Mouse (Mus musculus) forebrain, embryonic 12.5 days (tissue): ENCODE data around the gene Iqsec2. TPM values are rescaled to one million over a fixed set of nuclear protein-coding genes. Genes with fewer than 3 reads are reported as not detected.

Experiments
- ATAC-seq: fragments of 200-750 bp; cut with Nextera tagmentation; 2 replicates; pipeline ENCODE4 v1.8.0; 2017; ENCODE audit warnings: moderate TSS enrichment; ENCODE audit not compliant: low FRiP score
- H3K27ac ChIP-seq: fragments of 300-500 bp; sonication (generic); 2 replicates; pipeline ENCODE4 v1.5.1; 2016; ENCODE audit warnings: mild to moderate bottlenecking
- H3K27me3 ChIP-seq: fragments of 300-500 bp; sonication (generic); 2 replicates; pipeline ENCODE4 v1.6.1; 2016; ENCODE audit warnings: mild to moderate bottlenecking
- H3K36me3 ChIP-seq: fragments of 300-500 bp; sonication (generic); replicated peaks from 2 replicates; pipeline ENCODE4 v1.6.1; 2016; ENCODE audit warnings: mild to moderate bottlenecking
- H3K4me1 ChIP-seq: fragments of 300-500 bp; sonication (generic); 2 replicates; pipeline ENCODE4 v1.6.1; 2016
- H3K4me2 ChIP-seq: fragments of 300-500 bp; sonication (generic); 2 replicates; pipeline ENCODE4 v1.6.1; 2016; ENCODE audit warnings: mild to moderate bottlenecking, moderate library complexity
- H3K4me3 ChIP-seq: fragments of 300-500 bp; sonication (generic); replicated peaks from 2 replicates; pipeline ENCODE4 v1.5.1; 2016; ENCODE audit warnings: mild to moderate bottlenecking
- H3K9ac ChIP-seq: fragments of 300-500 bp; sonication (generic); 2 replicates; pipeline ENCODE4 v1.6.1; 2016; ENCODE audit warnings: mild to moderate bottlenecking
- H3K9me3 ChIP-seq: fragments of 300-500 bp; sonication (generic); 2 replicates; pipeline ENCODE4 v1.6.1; 2016
- WGBS: fragments of 180-500 bp; shearing (Covaris S2); methylation state at CpG from one replicate; pipeline ENCODE4 v1.1.7; 2016; 5-methylcytosine and 5-hydroxymethylcytosine counted together
- polyA plus RNA-seq: library from polyadenylated mRNA; unstranded; fragments of >200 nt; fragmentation: Nextera tagmentation; extraction: Ambion mirVana; gene quantifications from 2 replicates; pipeline ENCODE4 v1.2.1, GENCODE M21; 2016

Iqsec2 gene
- polyA plus RNA-seq, 1 experiment from 2014 or later: 3.0 TPM

DNA sequence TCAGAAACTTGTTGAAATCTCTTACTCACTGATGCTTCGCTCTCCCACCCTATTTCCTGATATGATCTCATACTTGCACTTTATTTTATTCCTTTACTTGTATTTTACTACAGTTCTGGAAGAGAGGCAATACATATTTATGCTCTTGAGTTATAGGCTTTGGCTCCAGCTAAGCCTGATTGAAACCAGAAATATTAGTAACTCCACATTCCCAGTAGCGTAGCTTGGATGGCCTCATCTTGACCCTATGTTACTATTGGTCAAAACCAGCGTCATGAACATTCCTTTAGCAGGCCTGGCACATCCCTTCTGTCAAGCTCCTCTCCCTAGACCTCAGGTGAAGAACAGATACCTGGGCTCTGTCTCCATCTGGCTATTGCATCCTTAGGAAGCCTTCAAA lies 14.2 kb downstream of the Iqsec2 start:
- Histone ChIP-seq H3K4me2 (no peak overlapping the region), H3K36me3 (no peaks in the 10 kb centered on the region), H3K27ac (no peak overlapping the region), H3K9me3 (no peaks in the 10 kb centered on the region), H3K4me1 (no peaks in the 10 kb centered on the region), H3K4me3 (no peak overlapping the region), H3K9ac (no peak overlapping the region), H3K27me3 (peaks cover 37% of the 10 kb centered on the region)
- no peak for ATAC-seq
- WGBS: 89% methylated on average over 3 of the region's 3 CpGs

DNA sequence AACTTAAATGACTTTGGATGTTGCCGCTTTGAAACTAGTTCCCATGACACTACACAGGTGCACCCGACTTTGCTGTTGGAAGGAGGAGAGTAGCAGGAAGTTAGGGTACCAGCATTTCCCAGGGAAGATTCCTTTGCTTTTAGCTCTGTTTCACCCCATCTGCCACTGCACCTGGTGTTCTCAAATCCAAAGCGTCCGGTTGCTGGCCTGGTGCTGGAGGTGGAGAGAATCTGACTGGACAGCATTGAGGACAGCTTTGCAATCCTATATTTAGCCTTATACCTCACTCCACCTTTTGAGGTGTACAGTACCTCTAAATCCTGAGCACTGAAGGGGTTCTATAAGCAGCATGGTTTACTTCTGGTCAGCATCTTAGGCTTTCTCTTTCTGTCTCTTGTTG lies 17.3 kb downstream of the Iqsec2 start:
- no peaks in the 10 kb centered on the region for H3K36me3 ChIP-seq
- no peaks in the 10 kb centered on the region for H3K9me3 ChIP-seq
- H3K9ac ChIP-seq: no peak overlapping the region
- WGBS: 89% methylated on average over 4 of the region's 4 CpGs
- no peak overlapping the region for H3K27ac ChIP-seq
- H3K4me1 ChIP-seq: no peaks in the 10 kb centered on the region
- no peak overlapping the region for H3K4me2 ChIP-seq
- H3K27me3 ChIP-seq: peaks cover 59% of the 10 kb centered on the region
- no peak overlapping the region for H3K4me3 ChIP-seq
- ATAC-seq: no peak

DNA sequence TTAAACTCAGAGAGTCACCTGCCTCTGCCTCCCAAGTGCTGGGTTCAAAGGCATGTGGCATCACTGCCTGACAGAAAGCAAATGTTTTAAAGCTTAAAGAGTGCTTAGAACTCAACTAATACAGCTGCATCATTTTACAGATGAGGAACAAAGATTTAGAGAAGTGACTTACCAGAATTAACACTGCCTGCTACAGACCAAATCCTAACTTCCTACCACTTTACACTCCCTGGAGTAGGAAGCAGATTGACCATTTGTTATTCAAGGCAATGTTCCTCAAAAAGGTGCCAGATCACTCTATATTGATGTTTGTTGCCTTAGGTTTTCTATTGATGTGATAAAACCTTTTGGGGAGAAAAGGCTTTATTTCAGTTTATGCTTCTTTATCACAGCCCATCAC lies 20.0 kb downstream of the Iqsec2 start:
- Histone ChIP-seq H3K36me3 (no peaks in the 10 kb centered on the region), H3K9ac (no peak overlapping the region), H3K27ac (no peak overlapping the region), H3K9me3 (no peaks in the 10 kb centered on the region), H3K27me3 (peaks cover 77% of the 10 kb centered on the region), H3K4me1 (no peaks in the 10 kb centered on the region), H3K4me2 (no peak overlapping the region), H3K4me3 (no peak overlapping the region)
- ATAC-seq: no peak

DNA sequence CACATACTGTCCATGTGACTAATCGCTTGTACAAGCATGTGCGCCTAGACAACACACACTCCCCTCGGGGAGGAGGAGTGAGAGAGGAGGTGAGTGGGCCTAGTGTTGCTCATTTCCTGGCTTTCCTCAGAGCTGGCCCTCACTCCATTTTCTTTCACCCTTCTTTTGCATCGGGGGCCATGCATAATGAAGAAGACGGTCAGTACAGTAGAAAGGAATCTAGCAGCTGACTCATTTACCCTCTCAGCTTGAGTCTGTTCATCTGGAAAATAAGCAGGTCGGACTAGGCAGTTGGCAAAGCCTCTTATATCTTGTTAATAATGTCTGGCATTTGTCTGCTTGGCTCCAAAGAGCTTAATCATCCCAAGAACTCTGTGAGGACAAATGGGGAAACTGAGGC lies 22.1 kb downstream of the Iqsec2 start:
- peaks cover 89% of the 10 kb centered on the region for H3K27me3 ChIP-seq
- H3K9me3 ChIP-seq: no peaks in the 10 kb centered on the region
- H3K9ac ChIP-seq: no peak overlapping the region
- WGBS: 82% methylated on average over 6 of the region's 6 CpGs
- ATAC-seq: no peak
- no peak overlapping the region for H3K4me2 ChIP-seq
- H3K4me3 ChIP-seq: no peak overlapping the region
- H3K36me3 ChIP-seq: no peaks in the 10 kb centered on the region
- H3K4me1 ChIP-seq: peaks cover 8% of the 10 kb centered on the region
- no peak overlapping the region for H3K27ac ChIP-seq

DNA sequence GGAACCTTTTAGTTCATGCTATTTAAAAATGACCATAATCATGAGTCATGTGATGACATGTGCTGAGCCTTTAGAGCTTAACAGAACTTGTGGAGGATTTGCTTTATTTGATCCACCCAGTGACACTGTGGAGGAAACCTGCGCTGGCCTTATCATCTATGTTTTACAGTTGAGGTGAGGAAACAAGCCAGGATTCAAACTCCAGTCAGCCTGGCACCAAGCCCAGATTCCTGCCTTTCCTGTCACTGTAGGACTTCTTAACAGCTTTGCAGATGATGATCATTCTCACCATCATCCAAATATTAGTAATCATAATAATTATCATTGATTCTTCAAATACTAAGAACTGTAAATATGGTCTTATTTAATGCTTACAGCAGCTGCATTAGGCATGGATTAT lies 24.5 kb downstream of the Iqsec2 start:
- whole genome bisulfite sequencing: 84% methylated on average over 1 of the region's 1 CpGs
- Histone ChIP-seq H3K9ac (no peak overlapping the region), H3K9me3 (no peaks in the 10 kb centered on the region), H3K27me3 (peaks cover 93% of the 10 kb centered on the region), H3K4me2 (no peak overlapping the region), H3K27ac (no peak overlapping the region), H3K4me1 (peaks cover 18% of the 10 kb centered on the region), H3K4me3 (no peak overlapping the region), H3K36me3 (no peaks in the 10 kb centered on the region)
- ATAC-seq: no peak

DNA sequence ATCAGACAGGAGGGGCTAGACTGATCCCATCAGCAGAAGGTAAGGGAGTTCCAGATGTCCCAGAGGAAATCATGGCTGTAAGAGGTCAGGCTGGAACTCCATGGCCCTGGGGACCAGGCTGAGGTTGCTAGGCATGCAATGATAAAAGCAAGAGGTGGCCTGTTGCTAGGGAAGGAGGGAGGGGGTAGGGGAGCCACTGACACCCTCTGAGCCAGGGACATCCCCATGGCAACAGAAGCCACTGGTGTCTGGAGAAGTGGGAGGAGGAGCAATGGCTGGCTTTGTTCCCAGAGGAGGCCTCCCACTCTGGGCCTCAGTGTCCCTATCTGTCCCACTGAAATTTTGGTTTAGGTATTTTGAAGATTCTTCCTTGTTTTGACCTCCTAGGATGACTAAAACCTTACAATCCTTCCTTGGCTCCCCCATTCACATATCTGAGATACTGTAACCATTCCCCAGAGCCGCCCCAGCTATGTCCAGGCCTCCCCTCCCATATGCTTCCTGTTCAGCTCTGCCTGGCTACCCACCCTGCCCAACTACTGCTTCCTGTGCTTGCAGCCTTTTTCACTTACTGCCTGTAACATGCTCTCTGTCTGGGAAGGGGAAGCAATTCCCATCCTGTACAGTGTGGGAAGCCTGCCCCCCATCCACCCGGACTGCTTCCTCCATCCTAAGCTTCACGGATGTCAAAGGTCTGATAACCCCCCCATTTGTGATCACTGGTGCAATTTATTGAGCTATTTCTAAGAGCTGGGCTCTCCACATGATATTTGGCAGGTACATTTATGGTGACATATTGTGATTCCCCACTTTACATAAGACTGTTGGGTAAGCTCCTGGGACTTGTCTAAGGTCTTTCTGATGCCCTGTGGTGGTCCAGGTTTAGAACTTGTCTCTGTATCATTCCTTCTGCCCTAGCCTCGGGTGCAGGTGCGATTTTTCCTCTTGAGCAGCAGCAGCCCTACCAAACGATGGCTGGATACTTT lies 27.3 kb downstream of the Iqsec2 start:
- peaks cover 18% of the 10 kb centered on the region for H3K4me1 ChIP-seq
- peak overlapping the region; percentile 61; the same call in 1 of the 2 replicates for H3K27ac ChIP-seq
- no peak overlapping the region for H3K4me2 ChIP-seq
- peaks cover 85% of the 10 kb centered on the region for H3K27me3 ChIP-seq
- WGBS: 73% methylated on average over 6 of the region's 6 CpGs
- ATAC-seq: peak; percentile 84
- no peaks in the 10 kb centered on the region for H3K36me3 ChIP-seq
- H3K9ac ChIP-seq: no peak overlapping the region
- H3K4me3 ChIP-seq: no peak overlapping the region
- no peaks in the 10 kb centered on the region for H3K9me3 ChIP-seq

DNA sequence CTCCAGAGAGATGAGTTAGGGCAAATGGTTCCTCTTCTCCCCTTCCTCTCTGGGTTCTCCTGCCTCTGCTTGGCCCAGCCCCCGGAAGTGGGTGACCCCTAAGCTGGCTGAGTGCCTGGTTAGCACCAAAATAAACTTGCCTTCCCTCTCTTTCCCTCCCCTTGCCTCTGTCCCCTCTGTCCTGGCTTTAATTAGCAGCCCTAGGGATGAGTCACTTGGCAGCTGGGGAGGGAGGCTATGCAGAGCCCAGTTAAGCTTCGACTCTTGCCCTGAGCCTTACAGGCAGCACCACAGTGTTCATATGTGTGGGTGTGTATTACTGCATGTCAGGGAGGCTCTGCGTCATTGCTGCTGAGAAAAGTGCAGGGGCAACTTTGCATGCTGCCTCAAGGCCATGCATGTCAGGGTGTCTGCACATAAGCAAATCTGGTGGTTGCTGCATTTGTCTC lies 28.4 kb downstream of the Iqsec2 start:
- ATAC-seq: no peak
- Histone ChIP-seq H3K9ac (no peak overlapping the region), H3K27me3 (peaks cover 85% of the 10 kb centered on the region), H3K36me3 (no peaks in the 10 kb centered on the region), H3K4me2 (no peak overlapping the region), H3K4me3 (no peak overlapping the region), H3K4me1 (peaks cover 18% of the 10 kb centered on the region), H3K27ac (no peak overlapping the region), H3K9me3 (no peaks in the 10 kb centered on the region)
- 44% methylated on average over 3 of the region's 3 CpGs for WGBS

DNA sequence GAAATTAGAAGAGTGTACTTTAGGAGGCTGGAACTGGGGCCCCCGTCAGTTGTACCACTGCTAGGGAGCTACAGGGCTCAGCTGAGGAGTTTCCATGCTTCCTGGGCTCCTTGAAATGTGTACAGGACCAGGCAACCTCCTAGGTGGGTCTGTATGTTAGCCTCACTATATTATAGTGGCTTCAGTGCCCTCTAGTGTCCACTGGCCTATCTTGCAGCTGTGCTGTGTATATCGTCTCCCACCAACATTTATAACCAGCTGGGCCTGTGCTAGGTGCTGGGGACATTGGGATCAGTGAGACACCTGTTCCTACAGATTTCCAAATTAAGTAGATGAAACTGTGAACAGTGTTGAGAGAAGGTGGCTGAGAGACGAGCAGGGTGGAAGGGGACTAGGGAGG lies 31.2 kb downstream of the Iqsec2 start:
- ATAC-seq: peak; percentile 64; the same call in 1 of the 2 replicates
- Histone ChIP-seq H3K4me2 (no peak overlapping the region), H3K9me3 (no peaks in the 10 kb centered on the region), H3K4me3 (no peak overlapping the region), H3K9ac (no peak overlapping the region), H3K36me3 (no peaks in the 10 kb centered on the region), H3K27ac (no peak overlapping the region), H3K4me1 (peaks cover 18% of the 10 kb centered on the region), H3K27me3 (peaks cover 82% of the 10 kb centered on the region)
- WGBS: 28% methylated on average over 3 of the region's 3 CpGs

DNA sequence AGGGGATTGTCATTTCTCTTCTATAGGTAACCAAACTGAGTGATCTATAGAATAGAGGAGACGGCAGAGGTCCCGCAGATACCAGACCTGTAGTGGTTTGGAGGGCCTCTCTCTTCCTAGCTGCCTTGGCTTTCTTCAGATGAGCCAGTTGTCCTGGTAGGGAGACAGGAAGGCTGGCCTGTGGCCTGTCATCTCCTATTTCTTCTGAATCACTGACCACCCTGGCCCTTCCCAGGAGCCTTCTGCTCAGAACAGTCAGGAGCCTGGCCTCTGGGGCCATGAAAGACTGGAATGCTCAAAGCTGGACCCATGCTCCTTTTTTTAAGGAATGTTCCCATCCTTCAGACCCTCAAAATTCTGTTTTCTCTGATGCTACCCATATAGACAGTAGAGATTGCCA lies 33.8 kb downstream of the Iqsec2 start:
- Histone ChIP-seq H3K27ac (no peak overlapping the region), H3K4me3 (no peak overlapping the region), H3K4me2 (no peak overlapping the region), H3K36me3 (no peaks in the 10 kb centered on the region), H3K4me1 (no peaks in the 10 kb centered on the region), H3K9me3 (no peaks in the 10 kb centered on the region), H3K27me3 (peaks cover 75% of the 10 kb centered on the region), H3K9ac (no peak overlapping the region)
- 95% methylated on average over 2 of the region's 2 CpGs for WGBS
- ATAC-seq: no peak

DNA sequence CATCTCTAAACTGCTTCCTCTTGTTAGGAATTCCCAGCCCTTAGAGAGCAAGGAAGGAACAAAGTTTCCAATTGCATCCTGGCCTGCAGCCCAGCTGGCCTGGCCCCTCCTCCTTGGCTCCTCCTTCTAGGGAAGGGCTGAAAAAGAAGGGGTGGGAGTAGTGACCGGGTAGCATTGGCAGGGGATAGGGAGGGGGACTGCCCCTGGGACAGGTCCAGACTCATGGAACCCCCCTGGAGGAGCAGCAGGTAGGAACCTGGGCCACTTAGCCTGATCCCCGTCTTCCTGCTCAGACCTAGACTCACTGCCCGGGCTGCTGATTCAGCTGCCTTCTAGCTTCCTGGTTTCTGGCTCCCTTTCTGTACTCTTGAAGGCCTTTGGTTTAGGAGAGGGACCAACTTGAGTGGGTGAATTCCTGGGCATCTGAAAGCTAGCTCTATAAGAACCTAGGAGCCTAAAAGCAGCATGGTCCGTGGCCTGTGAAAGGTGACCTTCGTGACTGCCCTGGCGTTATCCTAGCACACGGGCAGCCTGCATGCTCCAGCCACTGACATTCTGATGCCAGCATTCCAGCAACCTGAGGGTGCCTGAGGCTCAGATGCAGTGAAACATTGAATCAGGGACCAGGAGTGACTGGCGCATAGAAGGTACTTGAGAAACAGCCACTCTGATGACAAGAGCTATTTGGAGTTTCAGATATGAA lies 34.9 kb downstream of the Iqsec2 start:
- H3K4me3 ChIP-seq: no peak overlapping the region
- H3K9me3 ChIP-seq: no peaks in the 10 kb centered on the region
- no peaks in the 10 kb centered on the region for H3K4me1 ChIP-seq
- H3K4me2 ChIP-seq: peak overlapping the region; percentile 24; the same call in 1 of the 2 replicates
- no peaks in the 10 kb centered on the region for H3K36me3 ChIP-seq
- H3K27me3 ChIP-seq: peaks cover 69% of the 10 kb centered on the region
- WGBS: 58% methylated on average over 8 of the region's 8 CpGs
- peak; percentile 41; the same call in 1 of the 2 replicates for ATAC-seq
- no peak overlapping the region for H3K9ac ChIP-seq
- H3K27ac ChIP-seq: no peak overlapping the region

DNA sequence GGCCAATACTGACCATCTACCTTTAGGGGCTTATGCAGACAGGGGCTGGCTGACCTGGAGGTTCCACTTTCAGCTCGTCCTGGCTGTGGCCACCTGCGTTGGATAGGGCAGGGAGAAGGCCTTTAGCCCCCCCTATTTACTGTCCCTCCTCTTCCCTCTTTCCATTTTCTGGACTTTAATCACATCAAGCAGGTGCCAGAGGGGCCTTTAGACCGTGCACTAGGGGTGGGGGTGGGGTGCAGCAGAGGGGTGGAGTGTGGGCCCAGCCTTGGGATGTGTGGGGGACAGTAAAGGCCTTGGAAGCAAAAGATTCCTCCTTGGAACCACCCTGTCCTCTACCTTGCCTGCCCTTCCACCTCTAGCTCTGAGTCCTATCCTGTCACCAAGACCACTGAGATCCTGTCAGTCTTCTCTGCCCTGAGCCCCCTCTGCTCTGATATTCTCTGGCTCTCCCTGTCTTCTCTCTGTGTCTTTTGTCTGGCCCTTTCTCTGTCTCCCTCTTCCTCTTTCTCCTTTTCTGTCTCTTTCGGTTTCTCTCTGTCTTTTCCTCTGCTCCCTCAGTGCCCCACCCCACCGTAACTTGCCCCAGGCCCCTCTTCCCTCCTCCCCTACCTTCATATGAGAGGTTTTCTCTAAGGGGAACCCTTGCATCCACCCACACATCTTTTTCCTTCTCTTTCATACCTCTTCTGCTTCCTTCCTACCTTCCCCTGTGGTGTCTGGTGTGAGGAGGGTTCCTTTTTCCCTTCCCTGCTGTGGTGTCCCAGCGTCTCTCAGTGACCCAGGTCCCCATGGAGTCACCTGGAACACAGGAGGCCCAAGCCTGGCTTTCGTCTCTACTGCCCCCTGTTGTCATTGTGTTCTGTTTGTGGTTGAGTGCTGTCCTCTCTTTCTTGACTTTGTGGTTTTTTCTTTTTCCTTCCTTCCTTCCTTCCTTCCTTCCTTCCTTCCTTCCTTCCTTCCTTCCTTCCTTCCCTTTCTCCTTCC lies 35.9 kb downstream of the Iqsec2 start:
- WGBS: 62% methylated on average over 7 of the region's 7 CpGs
- no peak for ATAC-seq
- Histone ChIP-seq H3K4me2 (no peak overlapping the region), H3K4me1 (no peaks in the 10 kb centered on the region), H3K4me3 (no peak overlapping the region), H3K9me3 (no peaks in the 10 kb centered on the region), H3K27ac (no peak overlapping the region), H3K9ac (no peak overlapping the region), H3K27me3 (peaks cover 65% of the 10 kb centered on the region), H3K36me3 (no peaks in the 10 kb centered on the region)

DNA sequence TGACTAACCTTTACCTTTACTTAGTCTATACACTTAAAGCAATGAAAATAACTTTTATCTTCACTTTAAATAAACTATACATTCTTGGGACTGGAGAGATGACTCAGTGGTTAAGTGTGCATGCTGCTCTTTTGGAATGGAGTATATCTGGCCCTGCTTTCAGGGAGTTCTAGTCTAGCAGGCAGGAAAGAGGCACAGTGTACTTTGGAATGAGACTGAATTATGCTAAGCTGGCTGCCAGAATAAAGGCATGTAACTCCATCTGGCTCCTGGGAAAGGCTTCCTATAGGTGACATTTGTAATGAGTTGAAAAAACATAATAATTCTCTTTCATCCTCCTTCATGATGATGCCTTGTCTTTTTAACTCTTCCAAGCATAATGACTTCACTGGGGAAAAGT lies 43.1 kb downstream of the Iqsec2 start:
- no peak for ATAC-seq
- Histone ChIP-seq H3K9me3 (no peaks in the 10 kb centered on the region), H3K4me3 (no peak overlapping the region), H3K27me3 (peaks cover 63% of the 10 kb centered on the region), H3K36me3 (no peaks in the 10 kb centered on the region), H3K27ac (no peak overlapping the region), H3K4me1 (no peaks in the 10 kb centered on the region), H3K4me2 (no peak overlapping the region), H3K9ac (no peak overlapping the region)
